Mouse (Mus musculus): Measurements from ENCODE around the gene 2610528A11Rik.

GRCm38 (mm10) chr14:37097956-37098530 lies 15.8 kb downstream of the 2610528A11Rik start, which contains the start of gene Cdhr1:
- TF ChIP-seq POLR2A (IDR thresholded peaks at IDR 0.05; ENCODE audit: insufficient read depth, low read length) (no peak), CTCF (IDR thresholded peaks at IDR 0.05; ENCODE audit: low read depth, low read length) (no peak), EP300 (IDR thresholded peaks at IDR 0.05; ENCODE audit: insufficient read depth, low read depth, low read length) (no peak)

All from ES-Bruce4 (cell line).